Mouse (Mus musculus) liver, embryonic 14 days (tissue): Measurements from ENCODE around the gene Gm39566. TPM values are rescaled to one million over a fixed set of nuclear protein-coding genes. Genes with fewer than 3 reads are reported as not detected.

ENCODE experiments used
- polyA plus RNA-seq: library from polyadenylated mRNA; depleted of rRNA; stranded (reverse); fragments of >200 nt; gene quantifications from 2 replicates; pipeline ENCODE4 v1.2.3, GENCODE M21; 2012; rRNA removed

Gene Gm39566
- not detected in 2 replicates for polyA plus RNA-seq

GRCm38 (mm10) chr11:69815155-69815554 lies at the start of gene Gm39566:
Gene Gm39566, minus strand, starts transcription at chr11:69815298.

GRCm38 (mm10) chr11:69858113-69858998 lies 43.3 kb upstream of the Gm39566 start, which contains the start of gene Tnk1:
Gene Tnk1, minus strand, starts transcription at chr11:69858730.

GRCm38 (mm10) chr11:69846198-69846680 lies 31.1 kb upstream of the Gm39566 start, which contains the start of gene Plscr3:
Gene Plscr3, plus strand, starts transcription at chr11:69846376.

GRCm38 (mm10) chr11:69837952-69838713 lies 23.0 kb upstream of the Gm39566 start, which contains the start of gene Tmem256:
Gene Tmem256, plus strand, starts transcription at chr11:69838514.

GRCm38 (mm10) chr11:69837604-69837951 lies 22.5 kb upstream of the Gm39566 start, which contains the start of gene Nlgn2:
Gene Nlgn2, minus strand, starts transcription at chr11:69837784.

GRCm38 (mm10) chr11:69822080-69822479 lies 7.0 kb upstream of the Gm39566 start, which contains the start of gene Spem1:
Gene Spem1, minus strand, starts transcription at chr11:69822180.

GRCm38 (mm10) chr11:69818365-69818764 lies 3.3 kb upstream of the Gm39566 start, which contains the start of gene Spem2:
Gene Spem2, minus strand, starts transcription at chr11:69818465.

GRCm38 (mm10) chr11:69804972-69805909 lies 9.9 kb downstream of the Gm39566 start, which contains the start of gene Tmem102:
Gene Tmem102, minus strand, starts transcription at chr11:69805624.

GRCm38 (mm10) chr11:69801379-69801977 lies 13.6 kb downstream of the Gm39566 start, which contains the start of gene Fgf11:
Gene Fgf11, minus strand, starts transcription at chr11:69801857.

GRCm38 (mm10) chr11:69795168-69795982 lies 19.7 kb downstream of the Gm39566 start, which contains the start of gene Chrnb1:
Gene Chrnb1, minus strand, starts transcription at chr11:69795943.

GRCm38 (mm10) chr11:69765221-69766125 lies 49.6 kb downstream of the Gm39566 start, which contains the start of gene Zbtb4:
Gene Zbtb4, plus strand, starts transcription at chr11:69765912.

GRCm38 (mm10) chr11:69761868-69762267 lies 53.2 kb downstream of the Gm39566 start, which contains the start of gene Slc35g3:
Gene Slc35g3, minus strand, starts transcription at chr11:69761968.

Other genes starting within 250 kb of the Gm39566 start
- 8.8 and 10.8 TPM in 2 replicates for gene Wrap53, start 235.0 kb downstream of the Gm39566 start, polyA plus RNA-seq
- 61.5 and 74.1 TPM in 2 replicates for gene Trp53, start 234.9 kb downstream of the Gm39566 start, polyA plus RNA-seq
- 17.8 and 21.7 TPM in 2 replicates for gene Atp1b2, start 209.4 kb downstream of the Gm39566 start, polyA plus RNA-seq
- 19.1 and 24.0 TPM in 2 replicates for gene Shbg, start 197.4 kb downstream of the Gm39566 start, polyA plus RNA-seq
- gene Sat2, start 193.3 kb downstream of the Gm39566 start, polyA plus RNA-seq, result 5.7 and 7.0 TPM in 2 replicates
- gene Fxr2, start 182.3 kb downstream of the Gm39566 start, polyA plus RNA-seq, result 21.3 and 22.6 TPM in 2 replicates
- 0.02 and 0.09 TPM in 2 replicates for gene Sox15, start 160.0 kb downstream of the Gm39566 start, polyA plus RNA-seq
- 34.7 and 42.4 TPM in 2 replicates for gene Mpdu1, start 152.7 kb downstream of the Gm39566 start, polyA plus RNA-seq
- 7.8 and 10.5 TPM in 2 replicates for gene Cd68, start 149.1 kb downstream of the Gm39566 start, polyA plus RNA-seq
- 445 and 498 TPM in 2 replicates for gene Eif4a1, start 142.9 kb downstream of the Gm39566 start, polyA plus RNA-seq
- gene Senp3, start 133.2 kb downstream of the Gm39566 start, polyA plus RNA-seq, result 46.2 and 57.7 TPM in 2 replicates
- 0.29 and 0.31 TPM in 2 replicates for gene Tnfsf13, start 129.5 kb downstream of the Gm39566 start, polyA plus RNA-seq
- 3.4 and 3.8 TPM in 2 replicates for gene Tnfsf12, start 119.4 kb downstream of the Gm39566 start, polyA plus RNA-seq
- gene Tnfsfm13, start 119.2 kb downstream of the Gm39566 start, polyA plus RNA-seq, result 0.77 and 0.86 TPM in 2 replicates
- 12.7 and 15.6 TPM in 2 replicates for gene Polr2a, start 56.7 kb downstream of the Gm39566 start, polyA plus RNA-seq
- gene Slc35g3, start 53.3 kb downstream of the Gm39566 start, polyA plus RNA-seq, result 0.03 TPM in 1 of 2 replicates, not detected in the other
- 1.2 and 1.5 TPM in 2 replicates for gene Zbtb4, start 49.4 kb downstream of the Gm39566 start, polyA plus RNA-seq
- gene Chrnb1, start 19.4 kb downstream of the Gm39566 start, polyA plus RNA-seq, result 0.69 and 1.5 TPM in 2 replicates
- 0.40 and 0.51 TPM in 2 replicates for gene Fgf11, start 13.4 kb downstream of the Gm39566 start, polyA plus RNA-seq
- 0.24 and 0.25 TPM in 2 replicates for gene Tmem102, start 9.7 kb downstream of the Gm39566 start, polyA plus RNA-seq
- gene Spem2, start 3.2 kb upstream of the Gm39566 start, polyA plus RNA-seq, result not detected in 2 replicates
- gene Spem1, start 6.9 kb upstream of the Gm39566 start, polyA plus RNA-seq, result not detected in 2 replicates
- 2.1 and 2.2 TPM in 2 replicates for gene Nlgn2, start 22.5 kb upstream of the Gm39566 start, polyA plus RNA-seq
- 155 and 183 TPM in 2 replicates for gene Tmem256, start 23.2 kb upstream of the Gm39566 start, polyA plus RNA-seq
- gene Plscr3, start 31.1 kb upstream of the Gm39566 start, polyA plus RNA-seq, result 16.2 and 19.8 TPM in 2 replicates
- gene Tnk1, start 43.4 kb upstream of the Gm39566 start, polyA plus RNA-seq, result 1.2 and 1.3 TPM in 2 replicates
- gene Tmem95, start 62.7 kb upstream of the Gm39566 start, polyA plus RNA-seq, result not detected in 2 replicates
- 0.76 and 0.89 TPM in 2 replicates for gene Kctd11, start 66.1 kb upstream of the Gm39566 start, polyA plus RNA-seq
- 2.7 and 3.3 TPM in 2 replicates for gene Acap1, start 80.2 kb upstream of the Gm39566 start, polyA plus RNA-seq
- 0.40 and 0.53 TPM in 2 replicates for gene 2810408A11Rik, start 85.7 kb upstream of the Gm39566 start, polyA plus RNA-seq
- 16.6 and 20.3 TPM in 2 replicates for gene Neurl4, start 85.8 kb upstream of the Gm39566 start, polyA plus RNA-seq
- gene Gps2, start 98.6 kb upstream of the Gm39566 start, polyA plus RNA-seq, result 75.3 and 87.1 TPM in 2 replicates
- 866 and 1,005 TPM in 2 replicates for gene Eif5a, start 106.7 kb upstream of the Gm39566 start, polyA plus RNA-seq
- 0.15 and 0.21 TPM in 2 replicates for gene Ybx2, start 120.5 kb upstream of the Gm39566 start, polyA plus RNA-seq
- gene Slc2a4, start 132.9 kb upstream of the Gm39566 start, polyA plus RNA-seq, result 13.7 and 15.5 TPM in 2 replicates
- 1.4 and 2.3 TPM in 2 replicates for gene Cldn7, start 149.5 kb upstream of the Gm39566 start, polyA plus RNA-seq
- gene Ctdnep1, start 165.9 kb upstream of the Gm39566 start, polyA plus RNA-seq, result 30.6 and 33.9 TPM in 2 replicates
- gene Elp5, start 167.2 kb upstream of the Gm39566 start, polyA plus RNA-seq, result 41.7 and 49.0 TPM in 2 replicates
- gene Gabarap, start 175.8 kb upstream of the Gm39566 start, polyA plus RNA-seq, result 131 and 138 TPM in 2 replicates
- 16.3 and 17.2 TPM in 2 replicates for gene Phf23, start 180.5 kb upstream of the Gm39566 start, polyA plus RNA-seq
- gene Dvl2, start 185.3 kb upstream of the Gm39566 start, polyA plus RNA-seq, result 3.2 and 4.6 TPM in 2 replicates
- gene Acadvl, start 200.1 kb upstream of the Gm39566 start, polyA plus RNA-seq, result 38.0 and 43.1 TPM in 2 replicates
- gene Dlg4, start 201.6 kb upstream of the Gm39566 start, polyA plus RNA-seq, result 2.0 TPM in 2 replicates
- gene Asgr1, start 238.8 kb upstream of the Gm39566 start, polyA plus RNA-seq, result 1.9 and 2.0 TPM in 2 replicates